Mouse (Mus musculus): ENCODE measurements around the gene Zfp978. TPM values are rescaled to one million over a fixed set of nuclear protein-coding genes. Genes with fewer than 3 reads are reported as not detected.
"Not testable (repeated sequence)": the region's sequence is repeated elsewhere in the genome, so short reads cannot be mapped to it uniquely, and the experiment has no call there.

The Zfp978 gene
- total RNA-seq, 2 experiments from 2014 or later = 0.52 TPM; not detected in 1

DNA sequence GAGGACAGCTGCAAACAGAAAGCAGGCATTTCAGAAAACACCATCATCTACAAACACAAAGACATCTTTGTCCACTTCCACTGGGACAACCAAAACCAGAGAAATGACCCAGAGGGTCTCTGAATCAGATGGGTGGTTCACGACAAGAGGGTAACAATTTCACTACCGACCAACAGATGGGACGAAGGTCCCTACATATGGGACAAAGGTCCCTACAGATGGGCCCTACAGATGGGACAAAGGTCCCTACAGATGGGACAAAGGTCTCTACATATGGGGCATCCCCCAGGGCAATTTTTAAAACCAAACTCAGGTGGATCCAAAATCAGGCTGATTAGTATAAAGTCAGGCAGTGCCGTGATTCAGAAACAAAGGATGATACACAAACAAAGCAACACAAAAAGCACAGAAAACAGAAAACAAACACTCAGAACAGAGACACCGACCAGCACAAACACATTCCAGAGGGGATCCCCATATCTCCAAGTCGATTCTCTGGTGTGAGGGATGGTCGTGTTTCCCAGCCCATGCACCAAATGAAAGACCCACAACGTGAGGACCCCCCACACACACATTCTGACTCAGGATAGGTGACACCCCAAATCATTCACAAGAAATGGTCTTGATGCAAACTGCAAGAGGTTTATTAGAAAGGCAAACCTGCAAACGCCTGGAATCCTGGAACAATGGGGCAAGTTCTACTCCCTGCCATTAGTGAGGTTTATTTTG lies 11.3 kb upstream of the Zfp978 start:
- intact Hi-C loops (cut with DNase I); DNase-seq (ENCODE audit: low spot score): not testable (repeated sequence)

GRCm38 (mm10) chr4:147350541-147350940 lies 10.6 kb upstream of the Zfp978 start:
- intact Hi-C loops (cut with DNase I); DNase-seq (ENCODE audit: low spot score): not testable (repeated sequence)

- intact Hi-C loops (cut with DNase I); DNase-seq (ENCODE audit: low spot score): not testable (repeated sequence)
These were observed 9.6 kb upstream of the Zfp978 start for GRCm38 (mm10) chr4:147351376-147351980.

- DNase-seq (ENCODE audit: low spot score); intact Hi-C loops (cut with DNase I): not testable (repeated sequence)
These were observed 7.5 kb upstream of the Zfp978 start for GRCm38 (mm10) chr4:147353626-147354025.

GRCm38 (mm10) chr4:147356042-147356441 lies 5.1 kb upstream of the Zfp978 start:
- DNase-seq (ENCODE audit: low spot score); intact Hi-C loops (cut with DNase I): not testable (repeated sequence)

DNA sequence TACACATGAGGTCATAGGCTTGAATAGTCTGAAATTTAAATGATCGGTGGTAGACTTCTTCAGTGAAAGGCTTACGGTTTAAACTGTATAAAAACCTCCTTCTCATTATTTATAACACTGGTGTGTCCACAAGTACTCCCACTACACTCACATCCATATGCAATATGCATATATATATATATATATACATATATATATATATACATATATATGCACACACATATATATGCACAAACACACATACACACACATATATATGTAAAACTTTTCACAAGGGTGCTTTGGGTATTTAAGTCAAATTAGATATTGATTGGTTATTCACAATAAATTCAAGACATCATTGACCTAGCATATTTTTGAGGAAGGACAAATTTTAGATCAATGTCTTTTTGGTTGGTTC lies 3.9 kb upstream of the Zfp978 start:
- intact Hi-C loops (cut with DNase I); DNase-seq (ENCODE audit: low spot score): not testable (repeated sequence)

- DNase-seq (ENCODE audit: low spot score); intact Hi-C loops (cut with DNase I): not testable (repeated sequence)
These were observed 769 bp downstream of the Zfp978 start for GRCm38 (mm10) chr4:147361872-147362271.

DNA sequence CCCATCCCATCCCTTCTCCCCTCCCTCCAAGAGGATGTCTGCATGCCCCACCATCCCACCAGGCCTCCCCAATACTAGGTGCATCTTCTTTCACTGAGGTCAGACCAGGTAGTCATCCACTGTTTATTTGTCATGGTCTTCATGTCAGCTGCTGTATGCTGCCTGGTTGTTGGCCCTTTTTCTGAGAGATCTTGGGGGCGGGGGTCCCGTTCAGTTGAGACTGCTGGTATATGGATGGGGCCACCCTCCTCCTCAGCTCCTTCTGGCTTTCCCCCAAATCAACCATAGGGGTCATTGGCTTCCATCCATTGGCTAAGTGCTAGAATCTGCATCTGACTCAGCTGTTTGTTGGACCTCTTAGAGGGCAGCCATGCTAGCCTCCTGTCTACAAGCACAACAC lies 8.5 kb downstream of the Zfp978 start:
- intact Hi-C loops (cut with DNase I); DNase-seq (ENCODE audit: low spot score): not testable (repeated sequence)

DNA sequence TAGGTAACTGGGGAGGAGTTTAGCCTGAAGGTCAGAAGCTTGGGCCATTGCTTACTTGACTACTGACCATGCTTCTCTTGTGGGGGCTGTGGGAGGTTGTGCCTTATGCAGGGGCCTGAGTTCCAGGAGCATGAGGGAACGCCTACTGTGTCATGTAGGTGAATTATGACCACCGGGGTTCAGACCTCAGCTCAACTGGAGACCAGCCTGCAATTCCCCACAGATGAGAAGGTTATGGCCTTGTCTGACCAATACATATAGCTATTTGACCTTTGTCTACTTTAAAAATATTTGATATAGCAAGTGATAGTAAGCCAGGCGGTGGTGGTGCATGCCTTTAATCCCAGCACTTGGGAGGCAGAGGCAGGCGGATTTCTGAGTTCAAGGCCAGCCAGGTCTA lies 22.1 kb downstream of the Zfp978 start:
- DNase-seq (ENCODE audit: low spot score); intact Hi-C loops (cut with DNase I): not testable (repeated sequence)

DNA sequence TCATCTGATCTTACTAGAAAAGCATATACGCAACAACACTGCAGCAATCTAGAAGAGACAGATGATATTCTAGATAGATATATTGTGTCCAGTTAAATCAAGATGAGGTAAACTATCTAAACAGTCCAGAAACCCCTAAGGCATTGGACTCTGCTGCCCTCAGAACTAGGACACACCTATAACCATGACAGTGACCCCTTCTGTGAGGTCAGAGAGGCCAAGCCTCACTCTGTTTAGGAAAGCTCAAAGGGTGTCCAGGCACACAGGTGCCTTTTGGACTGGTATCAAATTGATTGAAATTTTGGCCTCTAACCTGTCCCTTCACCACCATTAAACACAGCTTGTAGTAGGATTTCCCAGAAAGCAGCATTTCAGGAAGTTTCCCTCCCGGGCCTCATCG lies 36.1 kb downstream of the Zfp978 start:
- intact Hi-C loops (cut with DNase I); DNase-seq (ENCODE audit: low spot score): not testable (repeated sequence)

- DNase-seq (ENCODE audit: low spot score); intact Hi-C loops (cut with DNase I): not testable (repeated sequence)
These were observed 37.0 kb downstream of the Zfp978 start for GRCm38 (mm10) chr4:147397934-147398682.

DNA sequence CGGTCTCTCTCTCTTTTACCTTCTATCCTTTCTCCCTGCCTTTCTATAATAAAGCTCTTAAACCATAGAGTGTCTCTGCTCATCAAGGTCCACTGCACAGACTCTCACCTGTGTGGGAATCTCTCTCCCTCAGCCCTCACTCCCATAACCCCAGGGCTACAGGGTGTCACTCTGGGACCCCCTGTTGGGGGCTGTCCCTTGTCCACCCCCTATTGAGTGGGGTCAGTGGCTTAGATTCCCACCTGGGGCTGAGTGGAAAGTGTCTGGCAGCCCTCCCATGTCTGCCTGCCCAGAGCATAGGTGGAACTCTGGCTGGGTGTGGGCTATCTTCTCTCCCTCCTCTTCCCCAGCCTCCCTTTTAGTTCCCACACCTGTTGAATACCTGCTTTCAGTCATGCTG lies 37.6 kb downstream of the Zfp978 start:
- DNase-seq (ENCODE audit: low spot score); intact Hi-C loops (cut with DNase I): not testable (repeated sequence)

DNA sequence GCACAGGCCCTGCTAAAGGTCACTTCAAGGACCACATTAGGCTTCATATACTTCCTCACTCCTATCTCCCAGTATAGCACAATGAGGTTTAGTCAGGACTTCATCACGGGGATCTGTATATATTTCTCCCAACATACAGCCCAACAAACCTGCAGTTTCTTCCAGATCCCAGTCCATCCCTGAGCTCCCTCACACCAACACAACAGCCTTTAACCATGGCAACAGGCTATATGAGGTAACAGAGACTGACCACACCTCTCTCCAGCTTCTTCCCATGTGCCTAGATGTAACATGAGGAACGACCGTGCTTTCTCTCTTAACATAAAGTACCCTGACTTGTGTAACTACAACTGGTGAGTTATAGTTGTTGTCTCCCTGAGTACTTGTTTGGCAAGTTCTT lies 38.4 kb downstream of the Zfp978 start:
- intact Hi-C loops (cut with DNase I) = not testable (repeated sequence)

GRCm38 (mm10) chr4:147400031-147400847 lies 39.1 kb downstream of the Zfp978 start:
- DNase-seq (ENCODE audit: low spot score); intact Hi-C loops (cut with DNase I): not testable (repeated sequence)

More for the DNA sequence above, 38.4 kb downstream of the Zfp978 start:
- DNase-seq (ENCODE audit: low spot score) = not testable (repeated sequence)

DNA sequence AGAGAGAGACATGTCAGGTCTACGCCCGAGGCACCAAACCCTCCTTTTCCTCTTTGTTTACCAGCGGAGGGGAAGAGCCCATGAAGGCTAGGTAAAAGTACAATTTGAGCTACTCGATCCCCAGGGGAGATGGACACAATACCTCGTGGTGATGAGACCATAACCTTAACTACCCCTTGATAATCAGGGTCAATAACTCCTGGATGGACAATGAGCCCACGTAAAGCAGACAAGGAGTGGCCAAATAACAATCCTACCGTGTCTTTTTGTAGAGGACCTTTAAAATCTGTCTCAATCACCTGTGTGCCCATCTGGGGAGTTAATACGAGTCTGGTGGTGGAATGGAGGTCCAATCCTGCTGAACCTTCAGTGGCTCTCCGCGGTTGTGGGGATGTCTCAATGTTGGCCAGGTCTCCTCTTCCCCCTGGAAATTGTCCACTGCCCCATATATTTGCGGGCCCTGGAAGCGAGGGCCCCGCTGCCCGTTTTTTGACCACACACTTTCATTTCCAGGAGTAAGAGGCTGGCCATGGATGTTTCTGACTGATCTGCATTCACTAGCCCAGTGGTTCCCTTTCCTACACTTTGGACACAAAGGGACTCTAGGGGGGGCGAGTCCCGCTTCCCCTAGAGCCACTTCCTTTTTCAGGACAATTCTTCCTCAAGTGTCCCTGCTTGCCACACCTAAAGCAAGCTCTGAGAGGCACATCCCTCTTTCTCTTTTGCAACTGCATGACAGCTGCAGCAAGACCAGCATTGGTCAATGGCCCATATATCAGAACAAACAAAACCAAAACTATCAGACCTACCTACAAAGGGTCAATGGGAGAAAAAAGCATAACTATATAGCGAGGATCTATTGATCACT lies 40.0 kb downstream of the Zfp978 start:
- DNase-seq (ENCODE audit: low spot score); intact Hi-C loops (cut with DNase I): not testable (repeated sequence)

DNA sequence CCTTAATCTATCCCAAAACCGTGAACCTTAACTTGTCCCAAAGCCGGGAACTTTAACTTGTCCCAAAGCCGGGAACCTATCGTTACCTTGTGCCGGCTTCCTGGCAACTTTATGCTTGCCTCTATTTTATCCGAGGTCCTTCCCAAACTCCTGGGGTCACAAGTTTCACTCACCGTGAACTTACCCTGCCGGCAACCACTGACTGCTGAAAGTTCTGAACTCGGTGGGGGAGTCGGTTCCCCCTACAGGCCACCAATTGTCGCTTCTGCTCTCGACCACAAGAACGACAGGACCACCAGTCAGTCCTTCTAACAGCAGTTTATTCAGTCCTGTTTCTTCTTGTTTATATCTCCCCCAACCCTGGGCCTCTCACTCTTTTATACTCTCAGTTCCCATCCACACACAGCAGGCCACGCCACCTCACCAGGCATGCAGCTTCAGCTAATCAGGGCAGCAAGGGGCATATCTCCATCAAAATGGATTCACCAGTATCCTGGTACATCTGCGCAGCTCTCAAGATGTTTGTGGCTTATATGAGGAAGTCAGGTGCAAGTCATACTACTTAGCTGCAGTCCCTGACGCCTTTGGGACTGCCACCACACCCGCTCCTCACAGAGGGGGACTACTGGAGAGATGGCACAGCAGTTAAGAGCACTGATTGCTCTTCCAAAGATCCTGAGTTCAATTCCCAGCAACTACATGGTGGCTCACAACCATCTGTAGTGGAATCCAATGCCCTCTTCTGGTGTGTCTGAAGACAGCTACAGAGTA lies 40.8 kb downstream of the Zfp978 start:
- intact Hi-C loops (cut with DNase I); DNase-seq (ENCODE audit: low spot score): not testable (repeated sequence)

GRCm38 (mm10) chr4:147402507-147402890 lies 41.4 kb downstream of the Zfp978 start:
- intact Hi-C loops (cut with DNase I); DNase-seq (ENCODE audit: low spot score): not testable (repeated sequence)

GRCm38 (mm10) chr4:147403509-147403908 lies 42.4 kb downstream of the Zfp978 start:
- intact Hi-C loops (cut with DNase I); DNase-seq (ENCODE audit: low spot score): not testable (repeated sequence)
